Mouse (Mus musculus) heart, embryonic 13.5 days (tissue): ENCODE results near the gene Fbln1. TPM values are rescaled to one million over a fixed set of nuclear protein-coding genes. Genes with fewer than 3 reads are reported as not detected.

Experiments used
- ATAC-seq: fragments of 200-750 bp; cut with Nextera tagmentation; 2 replicates; pipeline ENCODE4 v1.8.0; 2017; ENCODE audit warnings: moderate TSS enrichment; ENCODE audit not compliant: insufficient number of reproducible peaks, low FRiP score, low TSS enrichment; ENCODE audit errors: extremely low read depth
- H3K27ac ChIP-seq: fragments of 300-500 bp; sonication (generic); replicated peaks from 2 replicates; pipeline ENCODE4 v1.5.1; 2015; ENCODE audit warnings: moderate library complexity, mild to moderate bottlenecking, inconsistent platforms
- H3K27me3 ChIP-seq: fragments of 300-500 bp; sonication (generic); replicated peaks from 2 replicates; pipeline ENCODE4 v1.6.1; 2015; ENCODE audit warnings: mild to moderate bottlenecking, inconsistent platforms
- H3K36me3 ChIP-seq: fragments of 300-500 bp; sonication (generic); 2 replicates; pipeline ENCODE4 v1.6.1; 2015; ENCODE audit warnings: mild to moderate bottlenecking, inconsistent platforms
- H3K4me1 ChIP-seq: fragments of 300-500 bp; sonication (generic); 2 replicates; pipeline ENCODE4 v1.6.1; 2015; ENCODE audit warnings: inconsistent platforms
- H3K4me2 ChIP-seq: fragments of 300-500 bp; sonication (generic); 2 replicates; pipeline ENCODE4 v1.6.1; 2015; ENCODE audit warnings: inconsistent platforms, mild to moderate bottlenecking, moderate library complexity
- H3K4me3 ChIP-seq: fragments of 300-500 bp; sonication (generic); 2 replicates; pipeline ENCODE4 v1.5.1; 2015; ENCODE audit warnings: moderate library complexity, mild to moderate bottlenecking, inconsistent platforms
- H3K9ac ChIP-seq: fragments of 300-500 bp; sonication (generic); 2 replicates; pipeline ENCODE4 v1.6.1; 2015; ENCODE audit warnings: inconsistent platforms, mild to moderate bottlenecking, moderate library complexity
- H3K9me3 ChIP-seq: fragments of 300-500 bp; sonication (generic); 2 replicates; pipeline ENCODE4 v1.6.1; 2016; ENCODE audit warnings: inconsistent platforms
- WGBS: fragments of 180-500 bp; shearing (Covaris S2); methylation state at CpG from one replicate; pipeline ENCODE4 v1.1.7; 2015; ENCODE audit warnings: mixed read lengths; 5-methylcytosine and 5-hydroxymethylcytosine counted together
- polyA plus RNA-seq: library from polyadenylated mRNA; unstranded; fragments of >200 nt; fragmentation: Nextera tagmentation; extraction: Ambion mirVana; gene quantifications from 2 replicates; pipeline ENCODE4 v1.2.1, GENCODE M21; 2015

The Fbln1 gene
- 125 and 139 TPM in 2 replicates for polyA plus RNA-seq

DNA sequence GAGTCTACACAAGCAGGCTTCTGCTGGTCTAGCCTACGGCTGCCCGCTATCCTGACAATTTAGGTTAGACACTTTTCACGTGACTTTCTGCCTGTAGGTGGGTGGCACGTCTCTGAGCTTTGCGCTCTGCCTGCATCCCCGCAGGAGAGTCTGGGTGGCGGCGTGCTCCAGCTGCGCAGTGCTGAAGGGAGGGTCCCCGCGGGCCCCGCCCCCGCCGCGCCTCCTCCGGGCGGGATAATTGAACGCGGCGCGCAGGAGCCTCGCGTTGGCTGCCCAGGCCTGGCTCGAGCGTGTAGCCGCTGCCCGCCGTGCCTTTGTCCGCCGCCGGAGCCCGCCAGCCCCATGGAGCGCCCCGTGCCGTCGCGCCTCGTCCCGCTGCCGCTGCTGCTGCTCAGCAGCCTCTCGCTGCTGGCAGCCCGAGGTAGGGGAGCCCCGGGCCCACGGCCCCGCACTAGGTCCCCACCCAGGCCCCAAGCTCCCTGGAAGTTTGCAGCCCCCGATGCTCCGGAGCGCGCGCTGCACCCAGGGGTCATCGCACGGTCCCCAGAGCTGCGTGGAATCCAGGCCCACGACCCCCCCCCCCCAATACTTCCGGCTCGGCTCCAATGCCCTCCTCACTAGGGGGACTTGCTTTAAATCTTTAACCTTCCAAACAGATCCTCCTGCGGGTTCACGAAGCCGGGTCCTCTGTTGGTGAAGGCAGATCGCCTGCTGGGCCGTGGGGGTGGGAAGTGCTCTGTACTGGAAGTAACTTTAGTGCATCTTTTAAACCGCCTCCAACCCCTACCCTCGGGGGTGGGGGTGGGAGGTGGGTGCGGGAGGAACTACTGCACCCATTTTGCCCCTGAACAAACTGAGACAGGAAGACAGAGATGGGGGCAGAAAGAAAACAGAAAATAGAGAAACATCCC lies at the start of gene Fbln1:
Gene Fbln1 (plus strand): TSS at position 158 of the 911 bp plus-strand sequence.
- peak within 1 kb of the TSS; percentile 93 for H3K9ac ChIP-seq
- peaks cover 18% of the 10 kb centered on the region for H3K36me3 ChIP-seq
- H3K4me3 ChIP-seq: peak within 1 kb of the TSS; percentile 71
- peak within 1 kb of the TSS; percentile 86 for H3K27ac ChIP-seq
- peaks cover 36% of the 10 kb centered on the region for H3K4me1 ChIP-seq
- H3K4me2 ChIP-seq: peak within 1 kb of the TSS; percentile 93
- H3K9me3 ChIP-seq: peaks cover 5% of the 10 kb centered on the region; the same call in 1 of the 2 replicates
- WGBS: 2% methylated on average over 52 of the region's 64 CpGs
- H3K27me3 ChIP-seq: peaks cover 25% of the 10 kb centered on the region
- peak; percentile 43; the same call in 1 of the 2 replicates for ATAC-seq

DNA sequence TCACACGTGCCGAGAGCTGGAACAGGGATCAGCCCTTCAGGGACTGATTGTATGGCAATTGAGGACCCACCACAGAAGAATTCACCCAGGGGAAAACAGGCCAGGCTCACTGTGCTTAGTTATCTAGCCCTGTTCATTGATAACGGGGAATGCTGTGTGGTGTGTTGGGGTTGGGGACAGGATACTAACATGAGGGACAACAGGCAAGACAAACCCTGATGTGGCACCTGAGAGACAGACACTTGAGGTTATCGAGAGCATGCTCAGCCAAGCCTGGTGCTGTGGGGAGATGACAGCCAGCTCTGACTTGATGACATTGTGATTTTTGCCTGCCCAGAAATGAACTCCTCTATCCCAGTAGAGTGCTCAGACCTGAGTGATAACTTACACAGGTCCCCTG lies 49.6 kb upstream of the Fbln1 start:
- Histone ChIP-seq H3K27ac (peak overlapping the region; percentile 71), H3K4me1 (peaks cover 39% of the 10 kb centered on the region), H3K4me3 (no peak overlapping the region), H3K27me3 (peaks cover 58% of the 10 kb centered on the region), H3K36me3 (no peaks in the 10 kb centered on the region), H3K9me3 (no peaks in the 10 kb centered on the region), H3K4me2 (no peak overlapping the region), H3K9ac (no peak overlapping the region)
- WGBS: 16% methylated on average over 4 of the region's 4 CpGs
- ATAC-seq: peak; percentile 42; the same call in 1 of the 2 replicates

DNA sequence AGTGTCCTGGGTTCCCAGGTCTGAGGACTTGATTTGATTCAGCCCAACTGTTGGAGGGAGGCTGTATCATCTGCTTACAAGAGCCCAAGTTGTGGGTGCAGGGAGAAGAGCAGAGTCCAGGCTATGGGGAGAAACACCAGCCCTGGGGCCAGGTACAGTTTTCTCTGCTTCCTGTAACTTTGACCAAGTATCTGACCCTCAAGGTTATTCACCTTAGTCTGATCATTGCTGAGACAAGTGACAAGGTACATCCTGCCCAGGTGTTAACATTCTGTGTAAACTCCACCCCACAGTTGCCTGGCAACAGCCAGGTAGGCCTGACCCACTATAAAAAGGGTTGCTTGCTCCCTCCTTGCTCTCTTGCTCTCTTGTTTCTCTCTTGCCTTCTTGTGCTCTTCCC lies 44.3 kb upstream of the Fbln1 start:
- Histone ChIP-seq H3K36me3 (no peaks in the 10 kb centered on the region), H3K27ac (no peak overlapping the region), H3K4me1 (peaks cover 34% of the 10 kb centered on the region), H3K9me3 (no peaks in the 10 kb centered on the region), H3K9ac (no peak overlapping the region), H3K27me3 (peaks cover 54% of the 10 kb centered on the region), H3K4me2 (no peak overlapping the region), H3K4me3 (no peak overlapping the region)
- ATAC-seq: no peak

DNA sequence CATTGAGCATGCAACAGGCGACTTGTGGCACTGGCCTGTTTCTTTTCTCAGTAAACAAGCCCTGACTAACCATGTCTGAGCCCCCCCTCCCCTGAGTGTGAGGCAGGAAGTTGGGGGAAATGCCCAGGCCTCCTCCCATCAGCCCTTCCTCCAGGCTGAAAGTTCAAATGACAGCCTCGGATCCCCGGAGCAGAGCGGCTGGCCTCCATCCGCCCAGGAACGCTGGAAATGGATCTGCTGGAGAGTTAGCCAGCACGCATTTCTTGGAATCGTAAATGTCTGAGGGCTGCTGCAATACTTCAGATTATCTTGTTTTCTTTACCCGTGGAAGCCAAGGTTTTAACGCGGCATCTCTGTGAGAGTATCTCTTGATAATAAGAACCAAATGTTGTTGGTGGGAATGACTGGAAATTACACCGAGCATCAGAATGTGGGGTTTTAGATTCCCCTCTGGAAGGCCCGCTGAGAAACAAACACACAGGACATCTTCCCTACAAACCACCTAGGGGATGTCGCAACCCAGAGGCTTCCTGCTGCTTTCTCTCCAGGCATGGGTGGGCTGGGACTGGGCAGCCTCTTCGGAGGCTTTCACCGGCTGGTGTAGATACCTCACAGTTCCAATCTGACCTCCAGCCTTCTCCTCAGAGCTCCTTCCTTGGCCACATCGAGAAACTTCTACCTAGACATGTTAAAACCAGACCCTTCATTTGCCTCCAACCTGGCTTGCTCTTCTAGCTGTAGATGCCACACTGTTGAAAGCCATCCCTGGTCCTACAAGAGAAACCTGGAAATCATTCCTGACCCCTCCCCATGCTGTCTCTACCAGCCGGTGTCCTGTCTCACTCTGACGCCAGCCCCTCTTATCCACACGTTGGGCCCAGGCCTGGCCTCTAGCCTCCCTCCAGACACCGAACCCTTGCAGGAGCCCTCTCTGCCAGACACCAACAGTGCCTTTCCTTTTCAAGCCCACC lies 42.8 kb upstream of the Fbln1 start:
- Histone ChIP-seq H3K36me3 (no peaks in the 10 kb centered on the region), H3K4me2 (no peak overlapping the region), H3K4me1 (peaks cover 34% of the 10 kb centered on the region), H3K9me3 (no peaks in the 10 kb centered on the region), H3K9ac (peak overlapping the region; percentile 25; the same call in 1 of the 2 replicates), H3K27me3 (peaks cover 55% of the 10 kb centered on the region), H3K27ac (peak overlapping the region; percentile 58), H3K4me3 (no peak overlapping the region)
- ATAC-seq: no peak
- 26% methylated on average over 21 of the region's 21 CpGs for WGBS

DNA sequence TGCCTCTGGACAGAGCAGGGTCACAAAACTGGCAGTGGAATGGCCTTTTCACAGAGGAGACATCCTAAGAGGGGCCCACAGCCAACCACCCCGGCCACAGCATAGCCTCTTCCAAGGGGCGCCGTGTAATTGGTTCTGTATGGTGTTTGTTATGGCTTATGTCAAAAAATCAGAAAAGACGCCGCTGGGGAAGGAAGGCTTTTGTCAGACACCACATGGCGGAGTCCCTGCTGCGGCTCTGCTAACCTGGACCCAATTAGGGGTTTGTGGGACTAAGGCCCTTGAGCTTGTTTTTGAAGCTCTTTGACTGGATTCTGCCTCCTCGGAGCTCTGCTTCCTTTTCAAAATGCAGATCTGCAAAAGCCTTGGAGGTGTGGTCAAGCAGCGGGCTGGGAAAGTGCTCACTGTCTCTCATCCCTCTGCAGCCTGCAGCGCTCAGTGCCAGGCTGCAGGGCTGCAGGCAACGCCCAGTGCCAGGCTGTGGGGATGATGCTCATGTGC lies 39.3 kb upstream of the Fbln1 start:
- WGBS: 52% methylated on average over 11 of the region's 11 CpGs
- Histone ChIP-seq H3K4me3 (no peak overlapping the region), H3K4me2 (no peak overlapping the region), H3K9me3 (no peaks in the 10 kb centered on the region), H3K9ac (no peak overlapping the region), H3K4me1 (peaks cover 28% of the 10 kb centered on the region), H3K27ac (0 out of 2 replicates have a peak overlapping the region, but pooled peaks have one; percentile 8), H3K36me3 (no peaks in the 10 kb centered on the region), H3K27me3 (peaks cover 37% of the 10 kb centered on the region)
- no peak for ATAC-seq

DNA sequence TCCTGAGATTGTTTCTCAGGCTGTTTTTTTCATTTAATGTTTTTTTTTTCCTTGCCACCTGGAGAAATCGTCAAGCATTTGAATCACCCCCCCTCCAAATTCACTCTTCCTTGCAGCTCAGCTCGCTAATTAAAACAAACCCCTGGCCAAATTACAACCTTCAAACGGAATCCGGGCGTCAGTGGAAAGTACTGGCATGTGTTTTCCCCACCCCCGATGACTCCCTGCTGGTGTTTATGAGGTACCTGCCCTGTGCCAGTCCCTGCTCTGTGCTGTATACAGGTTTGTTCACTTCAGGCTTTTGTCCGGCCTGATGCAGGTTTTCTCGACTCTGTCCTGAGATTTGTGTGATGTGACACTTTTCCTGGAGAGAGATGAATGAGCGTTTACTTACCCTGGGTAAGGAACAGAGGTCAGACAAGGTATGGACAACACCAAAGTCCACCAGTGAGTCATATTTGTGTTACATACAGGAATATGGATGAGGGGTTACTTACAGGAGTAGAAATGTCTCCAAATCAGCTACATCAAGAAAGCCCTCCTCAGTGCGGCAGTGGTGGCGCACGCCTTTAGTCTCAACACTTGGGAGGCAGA lies 38.6 kb upstream of the Fbln1 start:
- no peak overlapping the region for H3K9ac ChIP-seq
- peaks cover 31% of the 10 kb centered on the region; the same call in 1 of the 2 replicates for H3K27me3 ChIP-seq
- peaks cover 31% of the 10 kb centered on the region for H3K4me1 ChIP-seq
- no peak overlapping the region for H3K4me3 ChIP-seq
- ATAC-seq: no peak
- no peaks in the 10 kb centered on the region for H3K36me3 ChIP-seq
- H3K4me2 ChIP-seq: no peak overlapping the region
- 58% methylated on average over 12 of the region's 12 CpGs for WGBS
- H3K9me3 ChIP-seq: no peaks in the 10 kb centered on the region
- 0 out of 2 replicates have a peak overlapping the region, but pooled peaks have one; percentile 5 for H3K27ac ChIP-seq

DNA sequence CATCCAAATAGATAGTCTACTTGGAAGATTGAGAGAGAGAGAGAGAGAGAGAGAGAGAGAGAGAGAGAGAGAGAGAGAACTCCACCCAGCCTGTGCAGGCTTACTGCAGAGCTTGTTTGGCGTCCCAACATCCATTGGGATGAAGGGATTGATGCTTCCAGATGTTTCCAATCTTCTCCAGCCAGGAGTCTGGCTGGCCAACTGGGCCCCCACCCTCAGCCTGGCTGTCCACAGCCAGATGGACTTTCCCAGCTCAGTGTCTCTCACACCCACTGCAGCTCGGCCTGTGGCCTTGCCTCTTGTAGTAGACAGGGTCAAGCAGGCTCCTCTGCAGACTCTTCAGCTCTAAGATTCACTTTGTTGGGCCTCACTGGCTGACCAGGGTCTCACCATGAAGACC lies 33.7 kb upstream of the Fbln1 start:
- Histone ChIP-seq H3K9ac (no peak overlapping the region), H3K36me3 (no peaks in the 10 kb centered on the region), H3K4me2 (no peak overlapping the region), H3K27ac (0 out of 2 replicates have a peak overlapping the region, but pooled peaks have one; percentile 60), H3K9me3 (no peaks in the 10 kb centered on the region), H3K27me3 (peaks cover 4% of the 10 kb centered on the region; the same call in 1 of the 2 replicates), H3K4me3 (no peak overlapping the region), H3K4me1 (peaks cover 34% of the 10 kb centered on the region)
- 50% methylated on average over 2 of the region's 2 CpGs for whole genome bisulfite sequencing
- ATAC-seq: no peak; the same call in 1 of the 2 replicates

DNA sequence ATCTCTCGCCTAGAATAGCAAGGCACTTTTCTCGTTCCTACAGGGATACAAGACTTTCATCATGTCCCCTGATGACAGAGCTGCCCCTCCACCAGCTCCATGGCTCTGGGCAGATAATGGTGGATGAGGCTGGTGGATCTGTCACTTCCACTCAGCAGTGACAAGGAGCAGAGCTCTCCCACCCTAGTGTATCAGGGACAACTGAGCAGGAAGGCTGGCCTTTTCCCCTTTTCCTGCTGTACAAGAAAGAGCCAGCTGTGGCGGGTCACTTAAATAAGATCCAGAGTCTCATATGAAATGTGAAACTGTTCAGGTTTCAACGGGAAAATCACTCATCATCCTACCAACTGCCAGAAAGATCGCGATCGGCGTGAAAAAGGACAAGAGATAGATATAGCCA lies 32.3 kb upstream of the Fbln1 start:
- no peak for ATAC-seq
- WGBS: 22% methylated on average over 8 of the region's 8 CpGs
- no peak overlapping the region for H3K9ac ChIP-seq
- peak overlapping the region; percentile 60 for H3K27ac ChIP-seq
- no peaks in the 10 kb centered on the region for H3K9me3 ChIP-seq
- peaks cover 4% of the 10 kb centered on the region; the same call in 1 of the 2 replicates for H3K27me3 ChIP-seq
- peaks cover 44% of the 10 kb centered on the region for H3K4me1 ChIP-seq
- H3K4me2 ChIP-seq: peak overlapping the region; percentile 30
- H3K4me3 ChIP-seq: no peak overlapping the region
- H3K36me3 ChIP-seq: no peaks in the 10 kb centered on the region

DNA sequence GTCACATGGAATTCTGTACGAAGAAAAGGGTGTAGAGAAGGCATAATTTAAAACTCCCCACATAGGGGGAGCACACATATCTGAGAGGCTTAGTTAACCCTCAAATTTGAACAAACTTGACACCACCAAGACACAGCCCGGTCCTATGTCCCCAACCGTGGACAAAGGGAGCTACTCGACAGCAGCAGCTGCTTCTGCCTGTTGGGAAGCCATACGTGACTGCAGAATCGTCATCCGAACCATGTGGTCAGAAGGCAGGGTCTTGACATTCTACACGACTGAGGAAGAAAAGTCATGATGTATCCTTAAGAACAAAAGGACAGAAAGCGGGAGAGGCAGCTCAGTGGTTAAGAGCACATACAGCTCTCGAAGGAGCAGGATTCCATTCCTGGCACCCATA lies 31.7 kb upstream of the Fbln1 start:
- Histone ChIP-seq H3K4me2 (peak overlapping the region; percentile 30; the same call in 1 of the 2 replicates), H3K9ac (no peak overlapping the region), H3K4me3 (no peak overlapping the region), H3K4me1 (peaks cover 50% of the 10 kb centered on the region), H3K27ac (peak overlapping the region; percentile 28), H3K36me3 (no peaks in the 10 kb centered on the region), H3K9me3 (no peaks in the 10 kb centered on the region), H3K27me3 (peaks cover 4% of the 10 kb centered on the region; the same call in 1 of the 2 replicates)
- ATAC-seq: no peak
- 55% methylated on average over 10 of the region's 10 CpGs for WGBS

DNA sequence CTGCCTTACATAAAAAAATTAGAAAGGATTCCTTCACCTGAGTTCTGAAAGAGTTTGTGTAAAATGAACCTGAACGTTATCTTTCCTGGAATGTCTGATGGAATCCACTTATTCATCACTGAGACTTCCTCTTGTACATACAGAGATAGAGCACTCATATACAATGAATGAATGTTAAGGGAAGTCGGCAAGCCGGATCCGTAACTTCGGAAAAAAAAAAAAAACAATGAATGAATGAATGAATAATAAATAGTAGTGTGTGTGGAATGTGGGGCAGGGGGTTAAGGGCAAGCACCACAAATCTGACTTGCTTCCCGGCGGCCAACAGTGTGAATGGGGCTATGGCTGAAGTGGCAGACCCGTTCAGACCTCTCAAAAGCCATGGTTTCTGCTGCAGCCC lies 28.2 kb upstream of the Fbln1 start:
- no peaks in the 10 kb centered on the region for H3K27me3 ChIP-seq
- peak overlapping the region; percentile 95 for H3K27ac ChIP-seq
- ATAC-seq: no peak
- no peaks in the 10 kb centered on the region for H3K36me3 ChIP-seq
- H3K4me3 ChIP-seq: peak overlapping the region; percentile 27; the same call in 1 of the 2 replicates
- H3K4me2 ChIP-seq: peak overlapping the region; percentile 63
- H3K9me3 ChIP-seq: no peaks in the 10 kb centered on the region
- peaks cover 64% of the 10 kb centered on the region for H3K4me1 ChIP-seq
- H3K9ac ChIP-seq: peak overlapping the region; percentile 68; the same call in 1 of the 2 replicates
- WGBS: 33% methylated on average over 8 of the region's 8 CpGs
